Mouse (Mus musculus) frontal cortex, adult 2 months (tissue): ENCODE results near the gene Ovca2. TPM values are rescaled to one million over a fixed set of nuclear protein-coding genes. Genes with fewer than 3 reads are reported as not detected.

ENCODE experiments used
- DNase-seq, 2 experiments: peaks; one replicate each; pipeline ENCODE4 v3.0.0; 2022; ENCODE audit warnings: low spot score in 1 of 2; ENCODE audit errors: extremely low spot score in 1 of 2
- polyA plus RNA-seq: library from polyadenylated mRNA; depleted of rRNA; stranded (reverse); fragments of >200 nt; gene quantifications from 2 replicates; pipeline ENCODE4 v1.2.3, GENCODE M21; 2012; rRNA removed

Ovca2 gene
- 17.3 and 18.5 TPM in 2 replicates for polyA plus RNA-seq

DNA sequence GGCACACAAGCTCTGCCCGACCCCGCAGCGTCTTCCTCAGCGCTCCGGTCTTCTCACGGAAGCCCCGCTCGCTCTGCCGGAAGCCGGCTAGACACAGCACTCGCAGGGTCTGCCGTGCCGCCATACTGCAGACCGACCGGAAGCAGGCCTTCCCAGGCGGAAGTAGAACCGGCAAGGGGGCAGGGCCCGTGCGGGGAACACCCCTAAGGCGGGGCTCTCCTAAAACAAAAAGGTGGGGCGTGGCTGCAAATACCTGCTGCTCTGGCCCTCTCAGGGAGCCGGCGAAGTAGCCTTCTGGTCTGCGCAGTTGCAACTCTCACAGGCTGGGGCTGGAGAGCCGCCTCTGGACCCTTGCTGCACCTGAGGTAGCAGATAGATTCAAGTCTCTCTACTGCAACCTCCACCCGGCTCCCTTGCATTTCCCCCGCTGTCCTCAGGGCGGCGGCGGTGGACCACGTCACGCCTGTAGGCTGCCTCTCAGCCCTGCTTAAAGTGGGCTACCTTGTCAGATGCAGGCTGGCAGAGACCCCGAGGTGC, at the start of gene Ovca2:
Gene Ovca2 (minus strand): TSS at position 164 of the 537 bp plus-strand sequence.
- peak; percentile 84 to 91 for DNase-seq

- DNase-seq: no peak
Observed at GRCm38 (mm10) chr11:75227632-75228031, 49.0 kb upstream of the Ovca2 start.

- DNase-seq: no peak
Observed at GRCm38 (mm10) chr11:75224835-75225234, 46.2 kb upstream of the Ovca2 start.

- DNase-seq: no peak
Observed at GRCm38 (mm10) chr11:75224062-75224461, 45.4 kb upstream of the Ovca2 start.

- DNase-seq: no peak
Observed at GRCm38 (mm10) chr11:75220517-75221145, 42.0 kb upstream of the Ovca2 start.

GRCm38 (mm10) chr11:75220115-75220514, 41.5 kb upstream of the Ovca2 start:
- peak in 1 of 2 experiments; percentile 64 for DNase-seq

- DNase-seq: no peak
Observed at GRCm38 (mm10) chr11:75214081-75214950, 35.7 kb upstream of the Ovca2 start.

DNA sequence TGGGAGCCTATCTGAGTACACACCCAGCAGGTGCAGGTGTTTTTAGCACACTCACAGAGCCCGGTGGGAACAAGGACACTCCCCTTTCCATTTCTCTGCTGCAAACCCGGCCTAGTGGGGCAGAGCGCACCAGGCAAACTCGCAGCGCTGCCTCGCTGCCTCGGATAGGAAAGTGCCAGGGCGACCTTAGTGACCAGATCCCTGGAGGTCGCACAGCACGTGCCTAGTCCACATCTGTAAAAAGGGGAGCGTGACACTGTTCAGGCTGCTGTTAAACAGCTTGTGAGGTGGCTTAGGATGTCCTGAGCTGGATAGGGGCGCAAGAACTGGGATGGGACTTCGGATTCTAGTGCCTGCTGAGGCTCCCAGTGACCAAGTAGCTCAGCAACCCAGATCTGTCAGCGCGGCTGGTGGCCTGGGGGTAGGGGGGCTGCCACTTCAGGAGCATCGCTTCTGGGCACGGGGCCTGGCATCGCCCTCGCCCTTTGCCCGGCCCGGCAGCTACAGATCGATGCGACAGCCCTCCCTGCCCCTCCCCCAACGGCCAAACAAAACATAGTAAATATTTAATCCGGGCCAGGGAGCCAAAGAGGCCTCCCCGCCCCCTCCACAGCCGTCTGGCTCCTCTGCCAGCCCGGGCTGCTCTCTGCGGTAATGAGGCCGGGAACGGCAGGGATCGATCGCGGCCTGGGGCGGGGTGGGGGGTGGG, 34.9 kb upstream of the Ovca2 start:
- DNase-seq: no peak

GRCm38 (mm10) chr11:75212876-75213275, 34.2 kb upstream of the Ovca2 start:
- no peak for DNase-seq

DNA sequence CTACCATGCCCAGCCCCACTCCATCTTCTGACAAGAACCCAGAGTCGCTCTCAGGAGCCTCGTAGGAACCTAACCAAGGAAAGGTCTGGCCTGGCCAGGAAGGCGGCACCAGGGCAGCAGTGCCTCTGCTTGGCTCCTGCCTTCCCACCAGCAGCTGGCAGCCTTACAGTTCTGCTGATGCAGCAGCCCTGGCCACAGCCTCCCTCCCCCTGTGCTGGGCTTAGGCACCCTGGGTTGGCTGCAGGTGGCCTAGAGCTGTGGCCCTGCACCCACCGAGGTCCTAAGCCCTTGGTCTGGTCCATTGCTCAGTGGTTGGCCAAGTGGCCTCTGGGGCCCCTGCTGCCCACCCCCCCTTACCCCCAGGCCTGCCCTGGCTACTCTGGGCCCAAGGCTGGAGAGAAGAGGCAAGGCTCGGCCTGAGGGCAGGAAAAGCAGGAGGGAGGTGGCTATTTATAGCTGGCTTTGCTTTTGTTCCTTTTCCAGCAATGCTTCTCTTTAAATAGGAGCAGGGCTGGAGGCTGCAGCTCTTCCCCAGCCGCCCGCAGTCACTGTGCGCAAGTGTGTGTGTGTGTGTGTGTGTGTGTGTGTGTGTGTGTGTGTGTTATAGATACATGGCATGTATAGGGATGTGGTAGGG, 33.5 kb upstream of the Ovca2 start:
- DNase-seq: no peak

DNA sequence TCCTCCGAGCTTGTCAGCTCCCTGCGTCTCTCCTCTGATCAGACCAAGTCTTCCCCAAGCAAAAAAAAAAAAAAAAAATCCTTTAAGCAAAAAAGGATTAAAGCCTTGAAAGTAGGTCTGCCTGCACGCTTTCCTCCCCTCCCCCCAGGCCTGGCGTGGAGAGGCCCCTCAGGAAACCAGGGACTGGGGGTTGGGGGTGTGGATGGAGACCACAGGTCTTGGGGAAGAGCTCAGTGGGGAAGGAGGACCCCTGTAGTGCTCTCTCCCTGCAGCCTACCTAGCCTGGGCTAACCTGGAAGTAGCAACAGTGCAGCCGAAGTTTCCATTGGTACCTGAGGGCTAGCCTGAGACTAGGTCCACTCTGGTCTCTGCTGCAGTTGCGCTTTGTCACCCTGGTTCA, 32.1 kb upstream of the Ovca2 start:
- DNase-seq: no peak

GRCm38 (mm10) chr11:75210093-75210492, 31.5 kb upstream of the Ovca2 start:
- no peak for DNase-seq

DNA sequence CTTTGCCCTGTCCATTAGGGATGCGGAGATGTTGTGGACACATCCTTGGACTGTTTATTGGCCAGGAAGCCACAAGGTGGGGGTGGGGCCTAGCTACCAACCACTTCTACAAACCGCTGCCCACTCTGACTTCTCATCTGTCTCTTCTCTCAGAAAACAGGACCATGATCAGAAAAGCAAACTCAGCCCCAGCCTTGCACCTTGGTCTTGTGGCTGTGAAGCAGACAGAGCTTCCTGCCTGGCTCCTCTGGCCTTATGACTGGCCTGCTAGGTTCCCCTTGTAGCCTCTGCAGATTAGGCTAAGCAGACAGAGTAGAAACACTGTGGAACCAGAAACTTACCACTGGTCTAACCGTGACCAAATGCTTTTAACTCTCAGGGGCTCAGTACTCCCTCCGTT, 30.7 kb upstream of the Ovca2 start:
- no peak for DNase-seq

DNA sequence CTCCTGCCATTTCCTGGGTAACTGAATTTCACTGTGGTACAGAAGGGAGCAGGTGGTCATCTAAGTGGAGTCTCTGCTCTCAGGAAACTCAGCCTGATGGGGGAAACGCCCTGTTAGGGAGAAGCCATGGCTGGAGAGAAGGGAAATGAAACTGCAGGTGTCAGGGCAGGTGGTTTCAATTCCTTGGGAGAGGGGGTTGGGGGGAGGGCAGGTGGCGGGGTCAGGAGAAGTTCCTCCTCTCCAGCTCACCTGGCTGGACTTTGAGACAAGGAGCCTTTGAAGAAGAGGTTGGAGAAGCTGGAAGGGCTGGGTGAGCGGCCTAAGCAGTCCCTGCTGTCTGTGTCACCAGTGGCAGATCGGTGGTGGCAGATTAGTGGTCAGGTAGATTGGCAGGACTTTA, 27.7 kb upstream of the Ovca2 start:
- no peak for DNase-seq

- DNase-seq: no peak
Observed at GRCm38 (mm10) chr11:75204472-75204871, 25.8 kb upstream of the Ovca2 start.

DNA sequence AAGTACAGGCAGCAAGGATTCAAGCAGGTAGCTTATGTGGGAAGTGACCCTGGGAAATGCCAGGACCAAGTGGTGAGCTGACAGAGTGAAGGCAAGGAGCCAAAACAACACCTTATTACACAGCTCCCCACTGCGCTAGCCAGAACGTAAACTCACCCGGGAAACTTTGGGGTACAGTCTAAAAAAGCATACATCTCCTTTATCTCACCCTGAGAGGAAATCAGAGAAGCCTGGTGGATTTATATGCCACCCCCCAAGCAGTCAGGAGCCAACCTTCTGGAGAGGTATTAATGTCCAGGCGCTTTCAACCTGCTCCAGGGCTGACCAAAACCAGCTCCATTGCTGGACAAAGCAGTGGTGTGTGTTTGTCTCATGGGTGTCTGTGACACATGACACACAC, 25.3 kb upstream of the Ovca2 start:
- DNase-seq: no peak

GRCm38 (mm10) chr11:75201721-75202120, 23.1 kb upstream of the Ovca2 start:
- no peak for DNase-seq

DNA sequence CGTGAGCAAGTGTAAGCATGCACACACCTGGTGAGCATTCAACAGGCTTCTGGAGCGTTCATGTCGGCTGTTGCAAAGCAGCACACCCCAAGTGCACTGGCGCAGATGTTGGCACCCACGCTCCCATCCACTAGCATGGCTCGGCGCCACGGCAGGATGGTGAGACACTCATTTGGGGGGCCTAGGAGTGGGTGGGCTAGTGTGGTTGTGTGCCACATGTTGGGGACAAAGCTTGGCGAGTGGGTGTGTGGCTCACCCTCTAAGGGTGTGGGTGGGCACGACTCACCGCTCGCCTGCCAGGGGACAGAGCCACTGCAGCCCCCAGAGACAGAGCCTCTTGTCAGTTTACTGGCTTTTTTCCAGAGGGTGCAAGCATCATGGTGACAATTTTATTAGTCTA, 22.3 kb upstream of the Ovca2 start:
- DNase-seq: peak in 1 of 2 experiments; percentile 85

GRCm38 (mm10) chr11:75199951-75200350, 21.3 kb upstream of the Ovca2 start:
- no peak for DNase-seq

DNA sequence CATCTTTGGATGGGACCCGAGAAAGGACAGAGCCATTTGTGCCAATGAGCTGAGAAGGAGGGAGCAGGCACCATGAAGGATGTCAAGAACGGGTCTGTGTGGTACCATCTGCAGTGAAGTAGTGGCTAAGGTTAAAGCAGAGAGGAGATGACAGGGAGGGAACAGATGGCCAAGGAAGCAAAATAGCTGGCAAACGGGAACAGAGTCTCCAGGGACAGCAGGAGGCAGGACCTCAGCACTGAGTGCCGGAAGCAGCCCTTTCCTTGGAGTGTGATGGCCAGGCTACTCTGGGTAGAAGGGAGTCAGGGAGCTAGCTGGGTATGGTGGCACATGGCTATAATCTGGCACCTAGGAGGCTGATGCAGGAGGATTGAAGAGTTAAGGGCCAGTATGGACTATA, 20.2 kb upstream of the Ovca2 start:
- DNase-seq: no peak

DNA sequence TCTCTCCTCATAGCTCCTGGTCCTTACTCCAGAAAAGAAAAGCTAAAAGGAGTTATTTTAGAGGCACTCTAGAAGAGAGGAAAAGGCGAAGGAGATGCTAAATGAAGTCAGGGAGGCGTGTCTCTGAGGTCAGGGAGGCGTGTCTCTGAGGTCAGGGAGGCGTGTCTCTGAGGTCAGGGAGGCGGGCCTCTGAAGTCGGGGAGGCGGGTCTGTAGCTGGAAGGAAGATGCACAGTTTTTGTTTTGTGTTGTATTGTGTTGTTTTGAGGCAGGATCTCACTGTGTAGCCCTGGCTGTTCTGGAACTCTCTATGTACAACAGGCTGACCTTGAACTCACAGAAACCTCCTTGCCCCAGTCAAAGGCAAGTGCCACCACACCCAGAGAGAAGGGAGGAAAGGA, 19.3 kb upstream of the Ovca2 start:
- no peak for DNase-seq
